Mouse (Mus musculus) midbrain, embryonic 13.5 days (tissue): ENCODE data around the gene Ap1g2. TPM values are rescaled to one million over a fixed set of nuclear protein-coding genes. Genes with fewer than 3 reads are reported as not detected.

Source experiments
- ATAC-seq: fragments of 200-750 bp; cut with Nextera tagmentation; 2 replicates; pipeline ENCODE4 v1.8.0; 2017; ENCODE audit warnings: mild to moderate bottlenecking, moderate TSS enrichment, moderate library complexity
- H3K27ac ChIP-seq: fragments of 300-500 bp; sonication (generic); 2 replicates; pipeline ENCODE4 v1.5.1; 2015; ENCODE audit warnings: inconsistent platforms, mild to moderate bottlenecking, moderate library complexity
- H3K27me3 ChIP-seq: fragments of 300-500 bp; sonication (generic); 2 replicates; pipeline ENCODE4 v1.6.1; 2015; ENCODE audit warnings: mild to moderate bottlenecking, inconsistent platforms
- H3K36me3 ChIP-seq: fragments of 300-500 bp; sonication (generic); 2 replicates; pipeline ENCODE4 v1.6.1; 2015; ENCODE audit warnings: mild to moderate bottlenecking, inconsistent platforms
- H3K4me1 ChIP-seq: fragments of 300-500 bp; sonication (generic); replicated peaks from 2 replicates; pipeline ENCODE4 v1.6.1; 2015; ENCODE audit warnings: inconsistent platforms
- H3K4me2 ChIP-seq: fragments of 300-500 bp; sonication (generic); replicated peaks from 2 replicates; pipeline ENCODE4 v1.6.1; 2015; ENCODE audit warnings: moderate library complexity, mild to moderate bottlenecking, inconsistent platforms
- H3K4me3 ChIP-seq: fragments of 300-500 bp; sonication (generic); replicated peaks from 2 replicates; pipeline ENCODE4 v1.5.1; 2015; ENCODE audit warnings: mild to moderate bottlenecking, inconsistent platforms
- H3K9ac ChIP-seq: fragments of 300-500 bp; sonication (generic); replicated peaks from 2 replicates; pipeline ENCODE4 v1.6.1; 2015; ENCODE audit warnings: mild to moderate bottlenecking, inconsistent platforms
- H3K9me3 ChIP-seq: fragments of 300-500 bp; sonication (generic); 2 replicates; pipeline ENCODE4 v1.6.1; 2016; ENCODE audit warnings: mild to moderate bottlenecking, inconsistent platforms
- WGBS: fragments of 180-500 bp; shearing (Covaris S2); methylation state at CpG from one replicate; pipeline ENCODE4 v1.1.7; 2015; 5-methylcytosine and 5-hydroxymethylcytosine counted together
- polyA plus RNA-seq: library from polyadenylated mRNA; unstranded; fragments of >200 nt; fragmentation: Nextera tagmentation; extraction: Ambion mirVana; gene quantifications from 2 replicates; pipeline ENCODE4 v1.2.1, GENCODE M21; 2015

The Ap1g2 gene
- 7.9 and 8.2 TPM in 2 replicates for polyA plus RNA-seq

DNA sequence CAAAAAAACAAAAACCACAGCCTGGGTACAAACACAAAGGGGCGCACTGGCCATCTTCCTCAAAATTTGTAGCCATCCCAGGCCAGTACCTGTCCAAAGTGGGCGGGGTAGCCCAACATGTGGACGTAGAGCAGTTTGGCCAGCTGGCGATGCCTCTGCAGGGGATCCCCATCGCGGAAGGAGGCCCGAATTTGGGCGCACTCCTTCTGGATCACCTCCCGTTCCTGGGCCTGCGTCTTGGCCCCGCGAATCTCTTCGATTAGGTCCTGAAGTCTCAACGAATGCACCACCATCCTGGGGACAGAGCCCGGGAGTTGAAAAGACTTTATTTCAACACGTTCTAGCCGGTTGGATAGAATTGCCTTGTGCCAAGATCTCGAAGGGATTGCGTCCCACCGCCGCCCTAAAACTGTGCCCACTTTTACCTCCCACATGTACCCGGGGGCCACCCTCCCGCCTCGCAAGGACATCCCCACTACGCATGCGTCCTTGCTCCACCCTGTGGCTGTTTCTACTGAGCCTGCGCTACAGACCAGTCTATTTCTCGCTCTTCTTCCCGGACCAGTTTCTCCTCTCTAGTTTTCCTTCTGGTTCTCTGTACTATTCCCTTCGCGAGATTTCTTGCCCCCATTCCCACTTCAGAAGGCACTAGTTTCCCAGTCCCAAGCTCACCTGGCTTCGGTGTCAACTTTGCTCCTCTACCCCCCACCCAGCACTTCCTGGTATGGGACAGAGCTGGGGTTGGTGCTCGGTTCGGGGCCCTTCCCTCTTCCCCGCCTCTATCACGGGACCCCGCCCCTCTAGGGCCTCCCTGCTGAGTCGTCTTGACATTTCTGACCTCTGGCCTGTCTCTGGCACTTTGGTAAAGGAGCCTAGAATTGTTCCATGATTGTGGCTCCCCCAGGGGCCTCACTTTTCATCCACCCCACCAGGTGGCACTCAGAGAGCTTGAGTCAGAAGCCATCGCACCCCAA lies at the start of gene Ap1g2:
Ap1g2 (minus strand) TSS at position 758 of the 974 bp plus-strand sequence.
- H3K9ac ChIP-seq, result peak within 1 kb of the TSS; percentile 76
- H3K9me3 ChIP-seq, result no peaks in the 10 kb centered on the region
- H3K27me3 ChIP-seq, result peaks cover 24% of the 10 kb centered on the region
- peak within 1 kb of the TSS; percentile 96 for H3K4me2 ChIP-seq
- peak within 1 kb of the TSS; percentile 46 for H3K4me3 ChIP-seq
- peaks cover 51% of the 10 kb centered on the region for H3K4me1 ChIP-seq
- WGBS, result under 1% methylated on average over 39 of the region's 39 CpGs
- H3K27ac ChIP-seq, result peak within 1 kb of the TSS; percentile 68
- peak; percentile 37 for ATAC-seq
- peaks cover 3% of the 10 kb centered on the region; the same call in 1 of the 2 replicates for H3K36me3 ChIP-seq

GRCm38 (mm10) chr14:55152951-55153481 lies 46.6 kb upstream of the Ap1g2 start:
- H3K4me2 ChIP-seq, result no peak overlapping the region
- H3K9ac ChIP-seq, result no peak overlapping the region
- no peaks in the 10 kb centered on the region for H3K9me3 ChIP-seq
- no peak for ATAC-seq
- H3K4me1 ChIP-seq, result peaks cover 22% of the 10 kb centered on the region
- no peaks in the 10 kb centered on the region for H3K36me3 ChIP-seq
- H3K4me3 ChIP-seq, result no peak overlapping the region
- no peak overlapping the region for H3K27ac ChIP-seq
- no peaks in the 10 kb centered on the region for H3K27me3 ChIP-seq
- 91% methylated on average over 16 of the region's 16 CpGs for WGBS

GRCm38 (mm10) chr14:55152174-55152573 lies 45.8 kb upstream of the Ap1g2 start:
- ATAC-seq, result no peak
- Histone ChIP-seq H3K4me1 (peaks cover 22% of the 10 kb centered on the region), H3K4me3 (no peak overlapping the region), H3K36me3 (no peaks in the 10 kb centered on the region), H3K9ac (no peak overlapping the region), H3K27ac (no peak overlapping the region), H3K27me3 (no peaks in the 10 kb centered on the region), H3K9me3 (no peaks in the 10 kb centered on the region), H3K4me2 (no peak overlapping the region)
- 88% methylated on average over 4 of the region's 4 CpGs for WGBS

GRCm38 (mm10) chr14:55150985-55151384 lies 44.6 kb upstream of the Ap1g2 start:
- Histone ChIP-seq H3K36me3 (no peaks in the 10 kb centered on the region), H3K4me1 (peaks cover 22% of the 10 kb centered on the region), H3K27ac (no peak overlapping the region), H3K9me3 (no peaks in the 10 kb centered on the region), H3K27me3 (no peaks in the 10 kb centered on the region), H3K4me2 (no peak overlapping the region), H3K4me3 (no peak overlapping the region), H3K9ac (no peak overlapping the region)
- ATAC-seq, result no peak
- 90% methylated on average over 5 of the region's 5 CpGs for WGBS

DNA sequence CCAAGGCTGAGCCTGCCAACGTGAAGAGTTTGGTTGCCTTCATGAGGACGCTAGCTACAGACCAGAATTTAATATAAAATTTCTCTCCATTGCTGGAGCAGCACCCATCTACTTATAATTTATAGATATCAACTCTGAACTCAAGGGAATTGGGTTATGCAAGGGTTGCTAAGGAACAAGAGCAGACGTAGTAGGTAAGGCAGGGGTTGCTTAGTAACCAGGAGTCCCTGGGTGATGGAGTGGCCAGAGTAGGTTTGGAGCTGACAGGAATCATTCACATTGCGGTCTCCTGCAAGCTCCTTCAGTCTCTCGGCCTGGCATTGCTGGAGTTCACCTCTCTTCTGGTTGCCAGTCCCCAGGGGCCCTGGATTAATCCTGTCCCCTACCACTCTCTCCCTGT lies 42.6 kb upstream of the Ap1g2 start:
- Histone ChIP-seq H3K27ac (peak overlapping the region; percentile 56; the same call in 1 of the 2 replicates), H3K9ac (no peak overlapping the region)
- peak; percentile 84 for ATAC-seq

DNA sequence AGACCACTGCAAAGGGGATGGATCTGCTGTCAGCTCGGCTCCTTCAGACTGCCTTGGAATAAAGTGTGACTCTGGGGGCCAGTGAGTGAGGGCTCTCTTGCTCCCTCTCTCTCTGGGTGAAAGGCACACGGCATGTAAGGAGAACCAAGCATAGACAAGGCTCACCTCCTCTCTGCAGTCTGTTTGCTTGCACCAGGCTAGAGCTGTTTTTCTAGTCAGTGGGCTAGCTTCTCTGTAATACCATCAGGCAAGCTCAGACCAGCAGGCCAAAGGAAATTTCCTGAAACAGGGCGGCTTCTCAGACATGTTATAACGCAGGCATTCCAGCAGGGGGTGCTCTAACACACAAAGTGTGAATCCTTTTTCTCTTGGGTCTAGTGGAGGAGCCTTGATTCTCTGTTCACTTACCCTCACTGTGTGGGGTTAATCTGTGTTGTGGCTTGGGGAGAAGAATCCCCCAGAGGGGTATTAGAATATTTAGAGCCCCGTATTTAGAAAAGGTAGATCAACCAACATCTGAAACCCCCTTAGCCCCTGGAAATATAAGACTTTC lies 42.0 kb upstream of the Ap1g2 start:
- Histone ChIP-seq H3K4me2 (no peak overlapping the region), H3K4me3 (no peak overlapping the region), H3K27ac (0 out of 2 replicates have a peak overlapping the region, but pooled peaks have one; percentile 56), H3K9ac (no peak overlapping the region; the same call in 1 of the 2 replicates), H3K4me1 (peaks cover 16% of the 10 kb centered on the region), H3K9me3 (no peaks in the 10 kb centered on the region), H3K27me3 (no peaks in the 10 kb centered on the region), H3K36me3 (no peaks in the 10 kb centered on the region)
- 21% methylated on average over 5 of the region's 5 CpGs for WGBS
- peak; percentile 78 for ATAC-seq

More for the DNA sequence above, 42.6 kb upstream of the Ap1g2 start:
- Histone ChIP-seq H3K4me3 (no peak overlapping the region), H3K4me1 (peaks cover 22% of the 10 kb centered on the region), H3K36me3 (no peaks in the 10 kb centered on the region), H3K4me2 (peak overlapping the region; percentile 11; the same call in 1 of the 2 replicates), H3K9me3 (no peaks in the 10 kb centered on the region), H3K27me3 (no peaks in the 10 kb centered on the region)
- 68% methylated on average over 5 of the region's 5 CpGs for whole genome bisulfite sequencing

- WGBS, result 93% methylated on average over 12 of the region's 12 CpGs
- H3K4me2 ChIP-seq, result no peak overlapping the region
- no peak overlapping the region for H3K9ac ChIP-seq
- peaks cover 14% of the 10 kb centered on the region for H3K4me1 ChIP-seq
- no peaks in the 10 kb centered on the region for H3K36me3 ChIP-seq
- H3K27me3 ChIP-seq, result no peaks in the 10 kb centered on the region
- H3K4me3 ChIP-seq, result no peak overlapping the region
- ATAC-seq, result no peak
- H3K9me3 ChIP-seq, result no peaks in the 10 kb centered on the region
- no peak overlapping the region for H3K27ac ChIP-seq
Observed at GRCm38 (mm10) chr14:55146829-55147401, 40.5 kb upstream of the Ap1g2 start.

DNA sequence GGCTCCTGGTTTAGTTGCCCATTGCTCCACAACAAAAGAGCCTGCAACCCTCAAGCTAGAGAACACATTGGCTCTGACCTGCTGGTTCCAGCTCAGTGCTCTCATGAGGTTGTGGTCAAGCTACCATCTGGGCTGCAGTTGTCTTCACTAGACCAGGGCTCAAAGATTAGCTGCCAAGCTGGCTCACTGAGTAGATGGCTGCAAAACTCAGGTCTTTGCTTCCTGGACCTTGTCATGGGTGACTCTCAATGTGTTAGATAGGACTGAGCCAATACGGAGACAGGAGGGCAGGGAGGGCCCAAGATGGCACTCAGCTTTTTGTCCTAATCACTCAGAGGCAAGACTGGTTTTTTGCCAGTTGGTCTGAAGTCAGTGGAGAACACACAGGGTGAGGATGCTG lies 39.9 kb upstream of the Ap1g2 start:
- H3K4me1 ChIP-seq, result peaks cover 14% of the 10 kb centered on the region
- no peaks in the 10 kb centered on the region for H3K27me3 ChIP-seq
- WGBS, result 90% methylated on average over 1 of the region's 1 CpGs
- H3K9ac ChIP-seq, result no peak overlapping the region
- H3K36me3 ChIP-seq, result no peaks in the 10 kb centered on the region
- no peaks in the 10 kb centered on the region for H3K9me3 ChIP-seq
- no peak overlapping the region for H3K4me3 ChIP-seq
- ATAC-seq, result no peak
- no peak overlapping the region for H3K27ac ChIP-seq
- no peak overlapping the region for H3K4me2 ChIP-seq

GRCm38 (mm10) chr14:55139313-55139712 lies 32.9 kb upstream of the Ap1g2 start:
- Histone ChIP-seq H3K36me3 (no peaks in the 10 kb centered on the region), H3K4me2 (no peak overlapping the region), H3K27ac (no peak overlapping the region), H3K9ac (no peak overlapping the region), H3K9me3 (no peaks in the 10 kb centered on the region), H3K4me1 (no peaks in the 10 kb centered on the region), H3K4me3 (no peak overlapping the region), H3K27me3 (no peaks in the 10 kb centered on the region)
- ATAC-seq, result no peak
- 42% methylated on average over 7 of the region's 7 CpGs for WGBS

DNA sequence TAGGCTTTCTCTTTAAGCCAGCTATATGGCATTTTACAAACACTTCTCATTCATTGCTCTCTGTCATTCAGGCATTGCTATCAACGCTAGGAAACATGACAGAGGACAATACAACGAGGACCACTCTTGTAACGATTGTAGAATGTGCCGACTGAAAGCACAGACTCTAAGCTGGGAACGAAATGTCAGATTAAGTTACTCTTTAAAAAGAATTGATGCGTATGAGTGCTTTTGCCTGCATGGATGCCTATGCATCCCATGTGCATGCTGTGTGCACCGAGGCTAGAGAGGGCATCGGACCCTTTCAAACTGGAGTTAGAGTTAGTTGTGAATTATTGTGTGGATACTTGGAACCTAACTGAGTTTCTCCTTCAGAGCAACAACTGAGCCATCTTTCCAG lies 29.3 kb upstream of the Ap1g2 start:
- WGBS, result 67% methylated on average over 8 of the region's 8 CpGs
- Histone ChIP-seq H3K9me3 (no peaks in the 10 kb centered on the region), H3K9ac (no peak overlapping the region), H3K36me3 (no peaks in the 10 kb centered on the region), H3K4me2 (no peak overlapping the region), H3K27me3 (no peaks in the 10 kb centered on the region), H3K4me3 (no peak overlapping the region), H3K4me1 (no peaks in the 10 kb centered on the region), H3K27ac (no peak overlapping the region)
- ATAC-seq, result no peak

GRCm38 (mm10) chr14:55126521-55126920 lies 20.1 kb upstream of the Ap1g2 start:
- no peaks in the 10 kb centered on the region for H3K9me3 ChIP-seq
- H3K9ac ChIP-seq, result no peak overlapping the region
- H3K27me3 ChIP-seq, result no peaks in the 10 kb centered on the region
- H3K27ac ChIP-seq, result no peak overlapping the region
- H3K36me3 ChIP-seq, result no peaks in the 10 kb centered on the region
- H3K4me1 ChIP-seq, result peaks cover 15% of the 10 kb centered on the region
- H3K4me2 ChIP-seq, result no peak overlapping the region
- WGBS, result 68% methylated on average over 7 of the region's 7 CpGs
- H3K4me3 ChIP-seq, result no peak overlapping the region
- ATAC-seq, result no peak

- WGBS, result 89% methylated on average over 5 of the region's 5 CpGs
- H3K36me3 ChIP-seq, result no peaks in the 10 kb centered on the region
- peaks cover 15% of the 10 kb centered on the region for H3K4me1 ChIP-seq
- no peak overlapping the region for H3K27ac ChIP-seq
- no peak overlapping the region for H3K9ac ChIP-seq
- ATAC-seq, result no peak
- no peaks in the 10 kb centered on the region for H3K9me3 ChIP-seq
- no peak overlapping the region for H3K4me2 ChIP-seq
- H3K27me3 ChIP-seq, result no peaks in the 10 kb centered on the region
- H3K4me3 ChIP-seq, result no peak overlapping the region
Observed at GRCm38 (mm10) chr14:55125711-55126110, 19.3 kb upstream of the Ap1g2 start.
